Mouse (Mus musculus) spleen, adult 2 months (tissue): ENCODE results near the gene Pfn1.
A peak's percentile ranks its signal among the peaks of the same experiment; 100 is the strongest.

Experiments used
- CTCF ChIP-seq: fragments of 200-500 bp; IDR thresholded peaks from 2 replicates; pipeline ENCODE4 v1.5.1; 2011; ENCODE audit warnings: mild to moderate bottlenecking, inconsistent platforms; ENCODE audit not compliant: insufficient read depth, insufficient read length, insufficient replicate concordance; ENCODE audit errors: extremely low read depth
- POLR2A ChIP-seq: fragments of 200-500 bp; IDR thresholded peaks from 2 replicates; pipeline ENCODE4 v1.6.1; 2011; ENCODE audit warnings: low read depth, low read length, inconsistent platforms

GRCm38 (mm10) chr11:70654923-70655570 is 603 bp upstream of the Pfn1 start:
- peak; percentile 91 for TF ChIP-seq POLR2A
- no peak for TF ChIP-seq CTCF
